Mouse (Mus musculus) WW6 (cell line): ENCODE data around the gene Tmem107.

Experiments
- DNase-seq: peaks from one replicate; pipeline ENCODE4 v3.0.0-alpha.2; 2013; ENCODE audit warnings: low read depth, low spot score

The Tmem107 gene

DNA sequence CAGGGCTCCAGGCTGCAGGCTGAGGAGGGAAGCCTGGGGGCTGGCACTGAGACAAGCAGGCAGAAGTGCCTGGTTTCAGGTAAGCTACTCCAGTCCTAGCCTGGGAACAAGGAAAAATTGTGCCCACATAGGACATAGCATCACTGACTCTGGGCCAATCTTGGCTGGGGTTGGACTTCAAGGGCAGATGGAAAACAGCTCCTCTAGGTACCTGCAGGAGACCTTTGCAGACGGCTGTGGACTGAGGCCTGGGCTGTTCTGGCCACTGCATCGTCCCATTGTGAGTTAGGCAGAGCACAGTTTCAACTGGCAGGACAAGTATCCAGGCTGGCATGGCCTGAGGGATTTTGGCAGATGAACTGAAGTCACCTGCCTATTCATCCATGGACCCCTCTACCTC, 35.2 kb downstream of the Tmem107 start:
- no peak for DNase-seq

DNA sequence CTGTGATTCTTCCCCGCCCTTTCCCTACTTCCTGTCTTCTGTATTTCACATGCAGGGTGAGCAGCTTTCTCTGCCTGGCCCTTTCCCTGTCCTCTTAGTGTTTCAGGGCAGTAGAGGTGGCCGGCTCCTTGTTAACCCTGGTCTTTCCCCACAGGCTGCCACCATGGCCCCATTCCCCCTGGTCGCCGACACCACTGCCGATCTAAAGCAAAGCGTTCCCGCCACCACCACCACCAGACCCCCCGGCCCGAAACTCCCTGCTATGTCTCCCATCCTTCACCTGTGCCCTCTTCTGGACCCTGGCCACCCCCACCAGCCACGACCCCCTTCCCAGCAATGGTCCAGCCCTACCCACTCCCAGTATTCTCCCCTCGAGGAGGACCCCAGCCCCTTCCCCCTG, 35.7 kb downstream of the Tmem107 start:
- DNase-seq, result no peak

DNA sequence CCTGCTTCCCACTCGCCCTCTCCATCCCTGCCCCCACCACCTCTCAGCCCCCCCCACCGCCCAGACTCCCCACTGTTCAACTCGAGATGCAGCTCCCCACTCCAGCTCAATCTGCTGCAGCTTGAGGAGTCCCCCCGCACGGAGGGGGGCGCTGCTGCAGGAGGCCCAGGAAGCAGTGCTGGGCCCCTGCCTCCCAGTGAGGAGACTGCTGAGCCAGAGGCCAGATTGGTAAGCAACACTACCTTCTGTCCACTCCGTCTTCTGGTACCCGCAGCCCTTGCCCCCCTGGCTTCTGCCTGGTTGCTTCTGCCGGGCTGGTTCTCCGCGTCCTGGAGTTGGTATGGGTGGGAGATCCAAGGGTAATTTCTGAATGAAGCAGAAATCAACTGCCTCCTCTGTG, 36.2 kb downstream of the Tmem107 start:
- no peak for DNase-seq

DNA sequence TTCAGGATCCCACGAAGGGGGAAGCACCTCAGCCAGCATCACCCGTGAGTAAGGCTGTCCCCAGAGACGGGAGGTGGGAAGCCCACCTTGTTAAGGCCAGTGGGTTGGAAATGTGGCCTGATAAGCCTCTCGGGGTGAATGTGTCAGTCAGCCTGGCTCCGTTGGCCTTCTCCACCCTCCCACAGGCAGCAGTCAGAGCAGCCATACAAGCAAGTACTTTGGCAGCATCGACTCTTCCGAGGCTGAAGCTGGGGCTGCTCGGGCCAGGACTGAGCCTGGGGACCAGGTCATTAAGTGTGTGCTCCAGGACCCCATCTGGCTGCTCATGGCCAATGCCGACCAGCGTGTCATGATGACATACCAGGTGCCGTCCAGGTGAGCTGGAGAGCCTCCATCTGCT, 37.1 kb downstream of the Tmem107 start:
- no peak for DNase-seq

DNA sequence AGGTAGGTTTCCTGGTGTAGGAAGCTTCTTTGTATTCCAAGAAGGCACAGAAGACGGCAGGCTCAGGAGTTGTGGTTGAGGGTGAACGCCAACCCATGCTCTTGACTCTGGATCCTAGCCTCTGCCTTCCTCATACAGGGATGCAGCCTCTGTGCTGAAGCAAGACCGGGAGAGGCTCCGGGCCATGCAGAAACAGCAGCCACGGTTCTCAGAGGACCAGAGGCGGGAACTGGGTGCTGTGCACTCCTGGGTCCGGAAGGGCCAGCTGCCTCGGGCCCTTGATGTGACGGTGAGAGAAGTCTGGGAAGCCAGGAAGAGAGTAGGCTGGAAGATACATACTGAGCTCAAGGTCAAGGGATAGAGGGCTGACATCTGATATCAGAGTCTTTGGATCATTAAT, 37.6 kb downstream of the Tmem107 start:
- no peak for DNase-seq

DNA sequence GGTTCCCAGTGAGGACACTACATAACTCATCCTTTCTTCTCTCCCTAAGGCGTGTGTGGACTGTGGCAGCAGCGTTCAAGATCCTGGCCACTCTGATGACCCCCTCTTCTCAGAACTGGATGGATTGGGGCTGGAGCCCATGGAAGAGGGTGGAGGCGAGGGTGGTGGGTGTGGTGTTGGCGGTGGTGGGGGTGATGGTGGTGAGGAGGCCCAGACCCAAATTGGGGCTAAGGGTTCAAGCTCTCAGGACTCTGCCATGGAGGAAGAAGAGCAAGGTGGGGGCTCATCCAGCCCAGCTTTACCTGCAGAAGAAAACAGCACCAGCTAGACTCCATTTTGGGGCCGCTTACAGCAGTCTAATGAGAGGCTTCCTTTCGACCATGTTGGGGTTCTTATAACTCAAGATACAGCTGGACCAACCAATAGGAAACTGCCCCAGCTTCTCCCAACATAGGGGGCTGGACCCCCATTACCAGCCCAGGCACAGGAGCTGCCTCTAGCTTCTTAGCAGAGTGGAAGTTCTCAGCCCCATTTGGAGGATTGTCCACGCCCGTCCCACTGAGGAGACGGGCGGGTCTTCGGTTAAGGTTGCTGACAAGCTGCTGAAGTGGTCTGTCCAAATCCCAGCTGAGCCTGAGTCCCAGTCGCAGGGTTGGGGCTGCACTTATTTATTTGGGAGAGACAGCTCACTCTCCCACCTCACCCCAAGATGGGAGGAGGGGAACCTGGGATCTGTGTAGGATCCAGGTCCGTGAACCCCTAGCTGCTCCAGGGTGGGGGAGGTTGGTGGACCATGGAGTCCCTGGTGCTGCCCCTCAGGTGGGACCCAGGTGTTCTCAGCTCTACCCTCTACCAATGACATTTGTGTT, 38.7 kb downstream of the Tmem107 start:
- no peak for DNase-seq

DNA sequence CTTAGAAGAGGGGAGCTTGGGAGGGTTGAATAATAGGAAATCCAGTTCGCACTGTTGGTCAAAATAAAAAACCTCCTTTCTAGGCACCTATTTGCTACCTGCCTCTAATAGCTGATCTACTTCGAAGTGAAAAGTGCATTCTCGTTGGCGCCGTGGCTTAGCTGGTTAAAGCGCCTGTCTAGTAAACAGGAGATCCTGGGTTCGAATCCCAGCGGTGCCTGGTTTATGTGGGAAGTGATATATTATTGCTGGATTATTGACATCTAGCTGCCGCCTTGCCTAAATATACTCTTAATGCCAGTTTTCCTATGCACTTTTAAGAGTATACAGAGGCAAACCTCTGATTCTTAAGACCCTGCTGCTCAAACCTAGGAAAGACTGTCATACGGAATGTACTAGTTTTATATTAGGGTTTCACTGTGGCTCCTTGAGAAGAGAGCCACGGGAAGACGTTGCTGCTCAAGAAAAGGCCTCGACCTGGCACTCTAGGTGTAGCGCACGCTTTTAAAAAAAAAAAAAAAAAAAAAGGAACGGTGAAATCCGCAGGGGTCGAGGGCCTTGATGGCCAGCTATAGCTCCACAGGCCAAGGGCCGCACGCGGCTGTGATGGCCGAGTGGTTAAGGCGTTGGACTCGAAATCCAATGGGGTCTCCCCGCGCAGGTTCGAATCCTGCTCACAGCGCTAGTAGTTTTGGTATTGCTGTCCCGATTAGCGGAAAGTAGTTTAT, 39.9 kb downstream of the Tmem107 start:
- DNase-seq, result no peak

DNA sequence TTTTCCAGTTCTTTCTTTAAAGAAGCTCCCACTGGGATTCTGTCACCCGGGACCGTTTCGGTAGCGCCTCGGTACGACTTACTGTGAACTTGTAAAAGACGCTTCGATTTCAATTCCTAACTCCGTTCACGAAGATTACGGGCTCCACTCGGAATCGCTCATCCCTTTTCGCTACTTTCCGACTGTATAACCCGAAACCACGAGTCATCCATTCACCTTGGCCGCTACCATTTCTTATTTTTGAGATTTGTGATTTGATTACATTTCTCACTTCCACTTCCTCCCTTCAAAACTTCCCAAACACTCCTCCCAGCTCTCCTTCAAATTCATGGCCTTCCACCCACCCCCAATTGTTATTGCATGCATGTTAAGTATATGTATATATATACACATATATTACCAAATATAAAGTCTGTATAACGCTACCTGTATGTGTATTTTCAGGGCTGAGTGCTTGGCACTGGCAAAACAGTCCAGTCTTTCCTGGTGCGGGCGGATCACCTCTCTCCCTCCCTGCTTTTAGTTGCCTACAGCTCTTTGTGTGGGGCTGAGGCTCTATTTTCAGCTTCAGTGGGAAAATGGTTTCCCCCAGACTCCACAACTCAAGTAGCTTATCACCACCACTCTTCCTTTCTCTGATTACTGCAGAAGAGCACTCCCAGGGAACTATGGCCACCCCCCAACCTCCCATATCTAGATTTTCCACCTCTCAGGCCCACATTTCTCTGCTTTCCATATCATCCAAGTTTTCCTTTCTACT, 40.6 kb downstream of the Tmem107 start:
- DNase-seq, result no peak

DNA sequence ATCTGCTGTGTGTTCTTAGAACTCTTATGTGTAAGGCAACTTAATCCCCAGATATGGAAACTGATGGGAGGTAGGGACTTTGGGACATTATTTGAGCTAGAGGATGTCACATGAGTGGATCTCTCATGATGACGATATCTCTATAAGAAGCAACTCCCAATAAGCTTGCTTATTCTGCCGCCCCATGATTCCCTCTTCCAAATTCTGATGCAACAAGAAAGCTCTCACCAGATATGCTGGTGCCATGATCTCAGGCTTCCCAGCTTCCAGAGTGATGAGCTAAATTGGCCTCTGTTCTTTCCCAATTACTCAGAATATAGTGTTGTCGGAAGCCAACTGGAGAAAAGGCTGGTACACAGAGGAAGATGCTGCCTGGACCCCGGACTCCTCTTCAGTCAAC, 41.3 kb downstream of the Tmem107 start:
- DNase-seq, result no peak

DNA sequence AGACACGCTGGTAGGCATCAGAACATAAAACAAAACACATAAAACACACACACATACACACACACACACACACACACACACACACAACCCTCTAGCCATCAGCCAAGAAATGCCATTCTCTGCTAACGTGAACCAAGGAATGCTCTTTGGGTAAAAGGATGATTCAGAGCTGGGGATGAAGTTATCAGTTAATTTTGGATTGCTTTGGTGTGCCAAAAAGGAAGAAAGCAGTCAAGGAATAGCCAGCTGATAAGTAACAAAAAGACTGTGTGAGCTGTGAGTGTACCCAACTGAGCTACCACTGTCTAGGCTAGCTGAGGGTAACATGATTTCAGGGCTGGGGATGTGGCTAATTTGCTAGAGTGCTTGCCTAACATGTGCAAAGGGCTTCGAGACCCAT, 43.4 kb downstream of the Tmem107 start:
- DNase-seq, result no peak

DNA sequence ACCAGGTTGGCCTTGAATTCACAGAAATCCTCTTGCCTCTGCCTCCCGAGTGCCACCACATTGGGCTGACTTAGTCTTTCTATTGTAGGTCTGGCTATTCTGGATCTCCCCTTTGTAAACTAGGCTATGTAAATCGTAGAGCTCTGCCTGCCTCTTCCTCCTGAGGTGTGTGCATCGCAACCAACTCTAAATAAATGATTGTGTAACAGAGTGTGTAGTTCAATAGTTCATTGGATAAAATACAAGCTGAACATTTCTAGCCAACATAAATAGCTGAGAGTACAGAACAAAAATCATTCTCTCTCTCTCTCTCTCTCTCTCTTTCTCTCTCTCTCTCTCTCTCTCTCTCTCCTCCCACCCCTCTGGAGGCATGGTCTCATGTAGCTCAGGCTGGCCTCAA, 44.0 kb downstream of the Tmem107 start:
- DNase-seq, result no peak

DNA sequence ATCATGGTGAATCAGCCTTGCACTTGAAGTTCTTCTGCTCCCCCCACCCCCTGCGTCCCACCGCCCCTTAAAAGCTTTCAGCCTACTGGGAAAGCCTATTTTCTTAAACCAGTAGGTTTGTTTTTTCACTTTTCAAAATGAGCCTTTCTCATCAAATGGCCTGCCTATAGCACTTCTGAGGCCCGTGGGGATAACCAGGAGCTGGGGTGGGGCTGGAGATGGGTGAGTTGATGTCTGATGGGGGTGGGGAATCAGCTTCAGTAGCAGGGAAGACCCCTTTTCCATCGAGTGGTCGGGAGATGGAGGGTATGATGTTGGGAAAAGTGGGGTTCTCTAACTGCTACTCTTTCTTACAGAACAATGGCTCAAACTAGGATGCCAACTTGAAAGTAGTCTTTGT, 46.2 kb downstream of the Tmem107 start:
- DNase-seq, result no peak

DNA sequence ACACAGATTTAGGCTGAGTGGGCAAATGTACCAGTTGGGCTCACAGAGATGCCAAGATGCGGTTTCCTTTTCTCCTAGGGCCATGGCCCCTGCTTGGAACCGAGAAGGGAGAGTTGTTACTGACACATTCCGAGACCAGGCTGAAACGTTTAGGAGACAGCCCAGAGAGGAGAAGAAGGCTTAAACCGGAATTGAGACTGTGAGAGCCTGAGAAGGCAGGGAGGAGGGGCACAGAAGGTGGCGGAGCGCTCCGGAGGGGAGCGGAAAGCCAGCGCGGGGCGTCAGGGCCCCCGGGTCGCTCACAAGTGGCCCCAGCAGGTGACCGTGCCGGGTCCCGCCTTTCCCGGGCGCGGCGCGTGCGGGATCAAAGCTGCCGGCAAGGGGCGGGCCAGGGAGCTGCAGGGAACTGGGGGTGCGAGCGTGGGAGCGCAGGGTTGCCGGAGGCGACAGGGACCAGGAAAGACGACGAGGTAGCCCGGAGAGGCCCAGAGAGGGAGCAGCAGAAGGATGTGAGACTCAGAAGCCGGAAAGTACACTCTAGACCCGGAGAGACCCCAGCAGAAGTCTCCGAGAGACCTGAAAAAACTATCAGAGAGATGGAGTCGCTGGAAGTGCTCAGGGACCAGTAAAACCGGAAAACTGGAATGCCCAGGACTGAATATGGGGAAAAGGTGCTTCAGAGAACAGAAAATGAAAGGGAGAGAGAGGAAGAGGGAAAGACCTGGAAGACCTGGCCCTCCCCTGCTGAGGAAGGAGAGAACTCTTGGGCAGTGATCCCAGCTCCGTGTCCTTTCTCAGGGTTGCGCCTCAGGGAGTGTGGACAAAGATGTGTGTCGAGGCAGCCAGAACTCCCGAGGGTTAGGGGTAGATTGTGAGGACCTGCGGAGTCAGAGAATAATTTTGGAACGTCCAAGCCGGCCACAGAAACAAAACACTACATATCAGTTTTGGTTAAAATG, 47.4 kb downstream of the Tmem107 start:
- no peak for DNase-seq

DNA sequence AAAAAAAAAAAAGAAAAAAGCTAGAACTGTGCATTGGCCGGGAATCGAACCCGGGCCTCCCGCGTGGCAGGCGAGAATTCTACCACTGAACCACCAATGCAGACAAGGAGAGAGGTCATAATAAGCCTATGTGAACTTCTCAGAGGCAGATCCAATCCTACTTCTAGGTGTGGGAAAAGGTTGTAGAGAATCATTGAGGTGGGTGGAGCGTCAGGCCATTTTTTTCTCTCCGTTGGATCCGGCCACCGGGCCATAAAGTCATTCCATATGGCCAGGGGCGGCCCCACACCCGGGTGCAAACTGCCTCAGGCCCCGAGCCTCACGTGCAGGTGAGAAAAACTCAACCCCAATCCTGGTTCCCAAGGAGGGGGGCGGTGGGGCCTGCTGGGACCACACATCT, 48.2 kb downstream of the Tmem107 start:
- DNase-seq, result peak; percentile 80

DNA sequence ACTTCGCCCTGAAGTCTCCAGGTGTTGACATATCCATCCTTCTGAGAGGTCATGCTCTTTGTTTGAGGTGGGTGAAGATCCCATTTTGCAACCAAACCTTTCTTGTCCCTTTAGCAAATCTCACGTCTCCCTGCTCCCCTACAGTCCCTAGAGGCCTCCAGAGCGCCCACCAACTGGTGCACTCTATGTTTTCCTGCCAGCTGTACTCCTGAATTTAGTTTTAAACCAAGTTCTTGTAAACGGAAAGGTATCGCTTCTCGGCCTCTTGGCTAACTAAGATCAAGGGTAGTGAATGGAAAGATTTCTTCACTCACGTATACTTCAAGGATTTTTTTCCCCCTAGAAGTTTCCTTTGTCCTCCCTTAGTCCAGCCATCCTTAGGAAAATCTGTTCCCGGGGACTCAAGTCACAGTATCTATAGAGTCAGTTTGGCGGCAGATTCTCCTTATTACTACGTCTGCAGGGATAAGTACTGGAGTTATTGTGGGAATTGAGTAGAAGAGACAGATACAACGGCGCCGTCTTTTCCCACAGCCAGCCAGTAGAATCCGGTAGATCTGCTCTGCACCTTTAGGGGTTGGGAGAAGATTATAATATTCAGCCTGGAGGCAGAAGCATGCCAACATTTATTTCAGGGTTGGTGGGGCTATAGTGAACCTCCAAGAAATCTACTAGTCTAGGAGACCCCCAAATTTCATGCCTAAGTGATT, 49.0 kb downstream of the Tmem107 start:
- no peak for DNase-seq

DNA sequence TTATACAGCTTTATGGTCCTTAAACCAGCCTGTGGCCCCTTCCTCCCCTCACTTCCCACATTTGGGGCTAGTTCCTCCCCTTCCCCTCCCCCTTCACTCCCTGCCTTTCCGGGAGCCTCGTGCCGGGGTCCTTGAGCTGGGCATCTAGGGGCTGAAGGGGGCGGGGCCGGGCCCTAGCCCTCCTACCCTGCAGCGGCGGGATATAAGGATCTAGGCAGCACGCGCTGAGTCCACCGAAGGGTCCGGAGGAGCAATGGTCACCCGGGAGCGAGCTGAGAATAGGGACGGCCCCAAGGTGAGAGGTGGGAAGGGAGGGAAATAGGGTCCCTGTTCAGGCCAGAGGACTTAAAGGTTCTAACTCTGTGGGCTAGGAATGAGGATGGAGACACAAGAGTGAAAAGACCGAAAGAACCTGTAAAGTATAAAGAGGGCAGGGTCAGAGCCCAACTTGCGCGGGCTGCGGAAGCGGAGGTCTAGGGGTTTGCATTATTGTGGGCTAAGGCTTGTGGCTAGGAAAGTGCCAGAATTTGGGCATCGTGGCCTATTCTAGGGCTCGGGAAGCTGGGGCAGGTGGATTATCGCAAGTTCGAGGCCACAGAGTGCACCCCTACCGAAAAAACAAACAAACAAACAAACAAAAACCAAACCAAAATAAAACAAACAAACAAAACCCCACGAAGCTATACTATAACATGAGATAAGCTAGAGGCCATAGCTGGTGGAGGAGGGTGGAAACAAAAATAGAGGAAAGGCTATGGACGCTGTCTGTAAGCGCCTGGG, 49.8 kb downstream of the Tmem107 start, which contains the start of gene Hes7:
Gene Hes7 (plus strand): TSS at position 184 of the 780 bp plus-strand sequence.
- DNase-seq, result no peak

DNA sequence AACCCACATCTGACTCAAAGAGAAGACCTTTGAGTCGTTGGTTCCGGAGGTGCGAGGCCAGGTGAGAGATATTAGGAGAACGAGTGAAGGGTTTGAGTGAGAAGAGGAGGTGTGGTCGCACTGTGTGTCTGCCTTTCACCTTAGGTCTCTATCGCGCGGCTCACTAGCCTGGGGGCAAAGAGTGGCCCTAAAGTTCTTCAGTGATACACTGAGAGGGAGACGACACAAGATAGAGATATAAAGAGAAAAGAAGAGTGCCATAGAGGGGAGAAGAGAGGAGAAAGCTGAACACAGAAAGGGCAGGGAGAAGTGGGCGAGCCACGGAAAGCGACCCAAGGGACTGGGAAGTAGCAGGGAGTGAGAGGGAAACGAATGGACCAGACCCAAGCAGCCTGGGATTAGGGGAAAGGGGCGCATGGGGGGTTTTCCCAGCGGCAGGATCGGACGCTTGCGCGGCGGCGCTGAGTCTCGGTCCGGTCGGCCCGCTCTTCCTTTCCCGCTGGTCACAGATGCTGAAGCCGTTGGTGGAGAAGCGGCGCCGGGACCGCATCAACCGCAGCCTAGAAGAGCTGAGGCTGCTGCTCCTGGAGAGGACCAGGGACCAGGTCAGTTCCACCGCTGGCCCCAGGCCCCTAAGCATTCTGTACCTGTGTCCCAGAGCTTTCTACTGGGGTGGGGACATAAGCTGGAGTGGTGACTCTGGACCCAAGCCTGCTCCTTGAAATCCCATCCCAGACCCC, 50.6 kb downstream of the Tmem107 start:
- no peak for DNase-seq

DNA sequence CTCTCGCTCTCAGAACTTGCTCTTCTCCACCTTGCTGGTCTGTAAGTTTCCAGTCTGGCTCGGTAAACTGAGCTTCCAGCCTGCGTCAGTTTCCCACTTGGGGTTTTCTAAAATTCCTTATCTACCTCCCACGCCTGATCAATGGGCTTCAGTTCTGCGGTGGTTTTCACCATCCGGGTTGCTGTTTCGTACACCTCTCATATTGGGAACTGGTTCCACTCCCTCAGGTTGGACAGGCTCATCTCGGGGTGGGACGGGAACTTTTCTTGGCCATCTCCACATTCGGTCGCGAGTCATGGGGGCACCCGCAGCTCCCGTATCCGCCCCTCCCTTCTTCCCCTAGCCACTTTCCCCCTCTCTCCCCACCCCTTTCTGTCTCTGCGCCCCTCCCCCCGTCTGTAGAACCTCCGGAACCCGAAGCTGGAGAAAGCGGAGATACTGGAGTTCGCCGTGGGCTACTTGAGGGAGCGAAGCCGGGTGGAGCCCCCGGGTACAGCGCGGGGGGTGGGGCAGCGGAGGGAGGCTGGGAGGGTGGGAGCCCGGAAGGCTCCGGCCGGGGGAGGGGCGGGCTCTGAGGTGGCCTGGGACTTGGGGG, 51.2 kb downstream of the Tmem107 start:
- DNase-seq, result no peak
